Mouse (Mus musculus) mesoderm, embryonic 11.5 days (tissue): ENCODE data around the gene Zfp422.
A peak's percentile ranks its signal among the peaks of the same experiment; 100 is the strongest.

ENCODE experiments used
- DNase-seq: peaks from one replicate; pipeline ENCODE4 v3.0.0-alpha.2; 2012; ENCODE audit warnings: low read depth, low spot score

Gene Zfp422

DNA sequence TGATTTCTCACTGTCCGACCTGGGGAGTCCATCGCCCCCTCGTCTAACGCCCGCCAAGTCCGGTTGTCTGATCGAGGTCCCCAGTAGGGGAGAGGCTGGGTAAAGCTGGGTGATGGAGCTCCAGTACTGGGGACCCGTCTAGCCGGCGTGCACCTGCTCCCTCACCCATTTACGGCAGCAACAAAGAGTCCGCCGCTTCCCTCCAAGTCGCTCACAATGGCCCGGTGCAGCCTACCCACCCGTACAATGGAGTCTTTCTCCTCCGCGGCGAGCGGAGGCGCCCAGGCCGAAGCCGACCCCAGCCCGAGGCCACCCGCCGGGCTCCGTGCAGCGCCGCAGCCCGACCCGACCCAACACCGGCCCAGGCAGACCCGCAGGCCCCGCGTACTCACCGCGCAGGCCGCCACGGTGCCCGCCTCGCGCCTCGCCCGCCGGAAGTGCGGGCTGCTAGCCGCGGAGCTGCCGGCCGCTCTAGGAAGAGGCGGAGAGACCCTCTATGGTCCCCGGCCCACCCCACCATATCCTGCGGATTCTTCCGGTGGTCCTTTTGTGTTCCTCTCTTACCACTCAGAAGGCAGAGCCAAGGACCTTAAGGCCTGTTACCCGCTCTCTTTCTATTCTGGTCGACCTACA, at the start of gene Zfp422:
Zfp422 (minus strand) TSS at position 461 of the 633 bp plus-strand sequence.
- peak; percentile 83 for DNase-seq

GRCm38 (mm10) chr6:116677321-116677720, 48.5 kb upstream of the Zfp422 start:
- DNase-seq: no peak

DNA sequence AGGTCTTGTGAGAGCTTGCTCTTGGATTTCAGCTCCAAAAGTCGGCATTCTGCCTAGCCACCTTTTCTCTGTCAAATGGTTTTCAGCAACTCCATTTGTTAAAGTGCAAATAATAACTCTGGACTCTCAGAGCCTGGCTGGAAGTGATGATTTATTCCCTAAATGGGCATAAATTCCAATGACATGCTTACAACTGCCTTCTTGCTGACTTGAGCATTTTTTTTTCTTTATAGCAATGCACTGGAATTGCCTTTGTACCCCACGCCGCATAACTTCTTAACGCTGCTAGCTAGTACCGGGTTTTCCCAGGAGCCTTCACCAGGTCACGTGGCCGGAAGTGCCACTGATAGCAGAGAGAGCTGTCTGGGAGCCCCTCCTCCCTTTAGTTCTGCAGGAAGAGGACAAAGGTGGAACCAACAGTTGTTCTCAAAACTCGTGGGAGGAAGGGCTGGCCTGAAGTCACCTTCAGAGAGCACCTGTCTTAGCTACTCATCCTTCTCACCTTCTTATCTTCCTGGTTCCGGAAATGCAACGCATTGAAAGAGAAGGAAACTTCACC, 47.6 kb upstream of the Zfp422 start:
- no peak for DNase-seq

DNA sequence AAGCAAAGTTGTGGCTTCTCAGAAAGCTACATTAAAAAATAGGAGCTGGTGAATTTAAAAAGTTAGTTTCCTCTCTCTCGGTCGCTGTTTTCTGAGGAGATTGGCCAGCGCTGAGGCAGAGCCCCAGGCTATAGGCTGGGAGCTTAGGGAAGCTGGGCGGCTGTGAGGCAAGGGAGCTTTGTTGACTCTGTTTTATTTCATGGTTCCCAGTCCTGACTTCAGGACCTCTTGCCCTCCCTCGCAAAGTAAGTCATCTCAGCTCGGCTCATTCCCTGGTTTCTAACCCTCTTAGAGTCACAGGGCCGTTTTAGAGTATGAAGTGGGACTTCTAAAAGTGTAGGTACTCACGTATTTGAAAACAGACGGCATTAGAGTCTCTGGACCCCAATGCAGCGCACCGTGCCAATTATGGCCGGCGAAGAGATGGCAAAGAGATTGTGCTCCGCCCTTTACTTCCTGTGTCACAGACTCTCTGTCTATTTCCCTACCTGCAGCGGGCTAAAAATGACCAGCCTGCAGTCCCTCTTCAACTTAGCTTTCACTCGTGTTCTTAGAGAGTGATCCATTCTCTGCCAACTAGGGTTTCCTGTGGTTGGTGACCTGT, 45.6 kb upstream of the Zfp422 start:
- DNase-seq: no peak

DNA sequence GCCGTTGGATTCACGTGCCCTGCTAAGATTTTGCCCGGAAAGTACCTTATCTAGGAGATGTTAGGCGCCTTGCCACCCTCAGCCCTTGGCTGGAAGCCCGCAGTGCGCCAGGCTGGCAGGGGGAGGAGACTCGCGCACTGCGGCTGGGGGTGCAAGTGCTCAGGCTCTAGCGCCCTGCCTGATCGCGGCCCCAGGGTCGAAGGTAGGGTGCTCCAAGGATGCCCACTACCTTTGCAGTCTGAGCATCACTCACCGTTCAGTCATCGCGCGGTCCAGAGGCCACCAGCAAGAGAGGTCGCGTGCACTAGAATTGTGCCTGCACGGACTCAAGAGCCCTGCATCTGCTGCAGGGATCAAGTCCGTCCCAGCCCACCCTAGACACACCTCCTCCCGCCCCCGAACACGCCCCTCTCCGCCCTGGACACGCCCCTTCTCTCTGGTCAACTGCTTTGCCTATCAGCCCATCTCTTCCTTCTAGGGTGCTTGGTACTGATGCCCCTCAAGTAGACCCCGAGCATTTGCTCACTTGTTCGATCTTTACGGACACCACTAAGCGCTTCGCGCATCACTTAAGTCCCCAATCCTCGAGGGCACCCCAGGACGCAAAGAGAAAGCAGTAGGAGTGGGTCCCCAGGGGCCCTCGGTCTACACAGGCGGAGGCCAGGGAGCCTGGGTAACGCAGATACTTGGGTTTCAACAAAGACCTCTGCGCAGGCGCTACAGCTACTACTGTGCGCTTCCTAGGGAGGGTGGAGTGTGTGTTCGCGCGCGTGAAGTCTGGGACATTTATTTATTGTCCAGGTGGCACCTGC, 44.9 kb upstream of the Zfp422 start, which contains the start of gene Rassf4:
Rassf4 (minus strand) TSS at position 482 of the 812 bp plus-strand sequence.
- peak; percentile 91 for DNase-seq

GRCm38 (mm10) chr6:116672349-116672748, 43.5 kb upstream of the Zfp422 start:
- no peak for DNase-seq

DNA sequence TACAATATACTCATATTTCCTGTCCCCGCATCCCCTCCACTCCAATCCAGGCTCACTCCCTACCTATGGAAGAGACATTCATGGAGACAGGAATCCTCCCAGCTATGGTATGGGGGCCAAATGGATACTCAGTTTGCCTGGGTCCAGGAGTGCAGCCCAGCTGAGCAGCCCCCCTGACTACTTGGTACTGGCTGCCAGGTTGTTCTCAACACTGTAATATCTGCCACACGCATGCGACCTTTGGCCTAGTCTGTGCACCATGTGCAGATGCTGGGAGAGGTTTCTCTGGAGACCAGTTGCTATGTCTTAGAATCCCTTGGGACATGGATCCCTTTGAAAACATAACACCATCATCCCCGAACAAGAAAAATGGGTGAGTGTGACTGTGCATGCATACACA, 43.0 kb upstream of the Zfp422 start:
- no peak for DNase-seq

GRCm38 (mm10) chr6:116671031-116671430, 42.2 kb upstream of the Zfp422 start:
- DNase-seq: peak; percentile 62

- no peak for DNase-seq
Measured at GRCm38 (mm10) chr6:116670144-116670543, 41.3 kb upstream of the Zfp422 start.

DNA sequence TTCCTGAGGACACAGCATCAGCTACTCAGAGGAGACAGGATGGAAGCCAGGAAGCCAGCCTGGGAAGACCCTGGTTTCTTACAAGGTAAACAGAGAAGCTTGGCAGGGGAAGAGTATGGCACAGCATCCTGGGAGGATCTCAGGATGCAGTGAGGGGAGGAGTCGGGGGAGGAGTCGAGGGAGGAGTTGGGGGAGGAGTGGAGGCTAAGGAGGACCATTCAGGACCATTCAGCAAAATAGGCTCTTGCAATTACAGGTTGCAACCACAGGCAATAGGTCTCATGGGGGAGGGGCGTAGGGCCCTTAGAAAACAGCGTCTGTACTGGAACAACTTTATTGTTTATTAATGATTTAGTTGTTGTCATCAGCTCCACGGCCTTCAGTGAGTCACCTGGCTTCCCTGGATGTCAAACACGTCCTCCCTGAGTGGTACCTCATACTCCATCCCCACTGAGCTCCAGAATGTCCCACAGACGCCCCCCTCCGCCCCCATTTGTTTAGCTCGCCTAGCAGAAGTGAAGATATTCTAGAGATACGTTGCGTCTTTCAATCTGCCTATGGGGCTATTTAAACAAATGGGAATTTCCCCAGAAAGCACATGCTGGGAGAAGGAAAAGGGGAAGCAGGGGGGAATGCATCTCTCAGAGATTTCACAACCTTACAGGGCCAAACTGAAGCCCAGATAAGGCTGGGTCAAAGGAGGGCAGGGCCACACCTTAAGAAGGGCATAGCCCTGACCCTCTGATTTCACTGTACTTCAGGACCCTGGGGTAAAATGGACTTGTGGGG, 40.1 kb upstream of the Zfp422 start:
- no peak for DNase-seq

DNA sequence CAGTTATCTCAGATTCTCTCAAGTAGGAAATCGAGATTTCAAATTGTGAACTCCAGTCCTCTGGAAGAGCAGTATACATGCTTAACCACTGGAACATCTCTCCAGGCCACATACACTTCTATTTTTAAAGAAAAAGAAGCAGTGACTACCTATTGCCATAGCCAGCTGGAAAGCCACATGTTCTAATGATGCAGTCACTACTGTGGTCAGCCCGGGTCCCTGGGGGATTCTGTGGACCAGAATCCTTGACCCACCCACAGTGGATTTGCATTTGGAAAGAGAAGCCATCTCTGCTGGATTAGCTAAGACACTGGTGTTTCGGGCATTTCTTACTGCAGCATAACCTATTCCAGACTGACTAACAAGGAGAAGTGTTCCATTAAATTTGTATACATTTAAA, 38.6 kb upstream of the Zfp422 start:
- DNase-seq: no peak

- no peak for DNase-seq
Measured at GRCm38 (mm10) chr6:116666892-116667291, 38.1 kb upstream of the Zfp422 start.

GRCm38 (mm10) chr6:116666085-116666750, 37.4 kb upstream of the Zfp422 start:
- DNase-seq: no peak

DNA sequence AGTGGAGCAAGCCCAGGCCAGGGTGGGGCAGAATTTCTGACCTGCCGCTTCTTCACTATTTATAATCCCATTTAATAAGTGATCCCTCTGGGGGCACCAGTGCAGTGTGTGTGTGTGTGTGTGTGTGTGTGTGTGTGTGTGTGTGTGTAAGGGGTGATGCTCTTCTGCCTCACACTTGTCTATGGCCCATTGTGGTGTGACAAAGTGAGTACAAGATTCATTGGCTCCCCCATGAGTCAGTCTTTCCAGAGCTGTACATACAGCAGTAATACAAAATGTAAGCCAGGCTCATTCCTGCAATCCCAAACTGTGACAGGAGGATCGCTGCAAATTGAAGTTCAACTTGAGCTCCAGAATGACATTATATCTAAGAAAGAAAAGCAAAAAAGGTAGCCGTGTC, 36.0 kb upstream of the Zfp422 start:
- DNase-seq: no peak

- DNase-seq: no peak
Measured at GRCm38 (mm10) chr6:116664031-116664430, 35.2 kb upstream of the Zfp422 start.

- DNase-seq: no peak
Measured at GRCm38 (mm10) chr6:116663364-116663763, 34.6 kb upstream of the Zfp422 start.

- peak; percentile 69 for DNase-seq
Measured at GRCm38 (mm10) chr6:116653684-116654454, 25.1 kb upstream of the Zfp422 start.

DNA sequence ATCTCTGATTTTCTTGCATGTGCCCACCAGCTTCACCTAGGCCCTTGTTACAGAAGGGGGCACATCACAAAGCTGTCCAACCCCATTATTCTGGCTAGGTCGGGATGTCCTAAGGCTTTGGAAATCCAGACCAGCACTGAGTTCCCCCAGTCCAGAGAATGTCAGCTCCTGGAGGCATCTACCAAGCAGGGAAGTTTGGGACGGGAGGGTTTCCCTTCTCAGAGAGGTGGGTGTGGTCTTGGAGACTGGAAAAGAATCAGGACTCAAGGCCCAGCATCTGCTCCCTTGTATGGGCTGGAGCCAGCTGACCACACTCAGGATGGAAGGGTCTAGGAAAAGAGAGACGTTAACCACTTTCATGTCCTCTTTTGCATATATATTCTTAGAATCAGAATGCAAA, 24.4 kb upstream of the Zfp422 start:
- DNase-seq: no peak

GRCm38 (mm10) chr6:116651437-116652118, 22.8 kb upstream of the Zfp422 start:
- no peak for DNase-seq

DNA sequence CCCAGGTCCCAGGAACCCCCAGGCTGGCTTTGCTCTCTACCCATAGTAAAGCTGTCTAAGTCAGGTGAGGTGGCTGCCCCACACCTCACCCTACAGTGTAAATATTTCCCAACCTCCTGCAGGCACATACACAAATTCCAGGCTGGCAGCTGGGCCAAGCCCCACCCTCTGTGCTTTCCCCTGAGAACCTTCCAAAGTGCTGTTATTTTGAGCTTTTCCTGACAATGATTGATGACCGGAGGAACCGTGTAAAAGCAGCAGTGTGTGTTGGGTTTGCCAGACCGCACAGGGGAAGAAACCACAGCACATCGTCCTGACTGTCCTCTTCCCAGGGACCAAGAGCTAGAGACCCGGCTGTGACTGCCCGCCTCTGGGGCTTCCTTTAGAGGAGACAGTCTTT, 21.6 kb upstream of the Zfp422 start, which contains the start of gene Depp1:
Depp1 (plus strand) TSS at position 204 of the 400 bp plus-strand sequence.
- DNase-seq: peak; percentile 78
